Mouse (Mus musculus): ENCODE results near the gene Zfp979.
"Not testable (repeated sequence)": the region's sequence is repeated elsewhere in the genome, so short reads cannot be mapped to it uniquely, and the experiment has no call there.

Zfp979 gene

DNA sequence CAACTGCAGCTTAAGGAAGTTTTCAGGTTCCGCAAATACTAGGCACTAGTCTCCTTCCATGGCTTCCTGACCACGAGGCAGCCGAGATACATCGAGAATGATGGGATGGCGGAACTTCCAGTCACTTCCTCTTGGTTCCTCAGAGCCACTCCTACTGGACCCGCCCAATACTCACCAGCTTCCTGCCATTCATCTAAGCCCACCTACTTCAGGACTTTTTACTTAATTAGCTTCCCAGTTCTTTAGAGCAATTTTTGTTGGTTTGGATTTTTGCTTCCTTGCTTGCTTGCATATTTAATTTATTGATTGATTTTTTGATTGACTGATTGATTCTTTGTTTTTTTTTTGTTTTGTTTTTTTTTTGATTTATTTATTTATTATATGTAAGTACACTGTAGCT lies at the start of gene Zfp979:
Zfp979 (minus strand) TSS at position 101 of the 400 bp plus-strand sequence.
- DNase-seq (ENCODE audit: low read depth) = not testable (repeated sequence)

DNA sequence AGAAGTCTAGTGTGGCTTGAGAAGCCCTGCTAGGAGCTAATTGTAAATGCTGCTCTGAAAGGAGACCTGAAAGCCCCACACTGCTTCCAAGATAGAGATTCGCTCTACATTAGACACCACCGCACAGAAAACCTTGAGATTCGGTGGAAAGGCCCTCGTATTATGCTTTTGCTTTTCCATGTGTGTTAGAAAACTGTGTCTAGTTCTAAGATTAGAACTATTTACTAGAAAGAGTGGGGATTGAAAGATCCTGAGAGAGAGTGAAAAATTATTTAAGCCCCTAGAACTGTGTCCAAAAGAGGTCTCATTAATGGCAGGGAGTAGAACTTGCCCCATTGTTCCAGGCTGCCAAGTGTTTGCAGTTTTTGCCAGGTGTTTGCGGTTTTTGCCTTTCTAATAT lies 12.9 kb upstream of the Zfp979 start:
- DNase-seq (ENCODE audit: low read depth) = not testable (repeated sequence)

GRCm38 (mm10) chr4:147647407-147647806 lies 5.1 kb upstream of the Zfp979 start:
- not testable (repeated sequence) for DNase-seq (ENCODE audit: low read depth)

- not testable (repeated sequence) for DNase-seq (ENCODE audit: low read depth)
These were observed 381 bp downstream of the Zfp979 start for GRCm38 (mm10) chr4:147641932-147642331.

DNA sequence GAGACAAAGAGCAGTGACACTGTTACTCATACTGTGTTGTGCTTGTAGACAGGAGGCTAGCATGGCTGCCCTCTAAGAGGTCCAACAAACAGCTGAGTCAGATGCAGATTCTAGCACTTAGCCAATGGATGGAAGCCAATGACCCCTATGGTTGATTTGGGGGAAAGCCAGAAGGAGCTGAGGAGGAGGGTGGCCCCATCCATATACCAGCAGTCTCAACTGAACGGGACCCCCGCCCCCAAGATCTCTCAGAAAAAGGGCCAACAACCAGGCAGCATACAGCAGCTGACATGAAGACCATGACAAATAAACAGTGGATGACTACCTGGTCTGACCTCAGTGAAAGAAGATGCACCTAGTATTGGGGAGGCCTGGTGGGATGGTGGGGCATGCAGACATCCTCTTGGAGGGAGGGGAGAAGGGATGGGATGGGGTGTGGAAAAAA lies 8.5 kb downstream of the Zfp979 start:
- not testable (repeated sequence) for DNase-seq (ENCODE audit: low read depth)

DNA sequence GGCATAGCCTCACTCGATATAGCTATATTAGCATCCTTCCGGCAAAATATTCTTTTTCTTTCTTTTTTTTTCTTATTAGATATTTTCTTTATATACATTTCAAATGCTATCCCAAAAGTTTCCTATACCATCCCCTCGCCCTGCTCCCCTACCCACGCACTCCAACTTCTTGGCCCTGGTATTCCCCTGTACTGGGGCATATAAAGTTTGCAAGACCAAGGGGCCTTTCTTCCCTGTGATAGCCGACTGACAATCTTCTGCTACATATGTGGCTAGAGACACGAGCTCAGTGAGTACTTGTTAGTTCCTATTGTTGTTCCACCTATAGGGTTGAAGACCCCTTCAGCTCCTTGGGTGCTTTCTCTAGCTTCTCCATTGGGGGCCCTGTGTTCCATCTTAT lies 35.8 kb downstream of the Zfp979 start:
- DNase-seq (ENCODE audit: low read depth) = not testable (repeated sequence)

DNA sequence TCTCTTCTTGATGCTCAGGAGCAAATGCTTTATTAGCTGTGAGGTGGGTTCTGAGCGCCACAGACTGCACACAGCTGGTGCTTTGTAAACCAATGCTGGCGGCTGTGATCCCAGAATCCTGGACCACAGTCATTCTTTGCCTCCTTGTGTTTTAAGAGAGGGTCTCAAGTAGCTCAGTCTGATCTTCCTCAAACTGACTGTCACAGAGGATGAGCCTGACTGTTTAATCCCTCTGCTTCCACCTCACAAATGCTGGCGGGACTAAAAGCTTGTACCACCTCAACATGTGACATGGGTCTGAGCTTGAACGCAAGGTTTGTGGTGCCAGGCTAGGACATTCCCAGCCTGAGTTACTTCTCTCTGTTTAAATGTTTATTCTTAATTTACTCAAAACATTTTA lies 36.8 kb downstream of the Zfp979 start:
- DNase-seq (ENCODE audit: low read depth) = no peak

GRCm38 (mm10) chr4:147603806-147604205 lies 38.5 kb downstream of the Zfp979 start:
- no peak for DNase-seq (ENCODE audit: low read depth)

DNA sequence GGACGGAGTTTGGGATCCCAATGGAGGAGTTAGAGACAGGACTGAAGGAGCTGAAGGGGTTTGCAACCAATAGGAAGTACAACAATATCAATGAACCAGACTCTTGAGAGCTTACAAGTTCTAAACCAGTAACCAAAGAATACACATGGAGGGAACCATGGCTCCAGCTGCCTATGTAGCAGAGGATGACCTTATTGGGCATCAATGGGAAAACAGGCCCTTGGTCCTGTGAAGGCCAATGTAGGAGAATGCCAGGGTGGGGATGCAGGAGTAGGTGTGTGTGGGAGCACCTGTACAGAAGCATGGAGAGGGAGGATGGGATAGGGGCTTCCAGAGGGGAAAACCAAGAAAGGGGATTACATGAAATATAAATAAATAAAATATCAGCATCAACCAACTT lies 40.4 kb downstream of the Zfp979 start:
- DNase-seq (ENCODE audit: low read depth) = no peak

GRCm38 (mm10) chr4:147598831-147599230 lies 43.5 kb downstream of the Zfp979 start:
- DNase-seq (ENCODE audit: low read depth) = no peak

DNA sequence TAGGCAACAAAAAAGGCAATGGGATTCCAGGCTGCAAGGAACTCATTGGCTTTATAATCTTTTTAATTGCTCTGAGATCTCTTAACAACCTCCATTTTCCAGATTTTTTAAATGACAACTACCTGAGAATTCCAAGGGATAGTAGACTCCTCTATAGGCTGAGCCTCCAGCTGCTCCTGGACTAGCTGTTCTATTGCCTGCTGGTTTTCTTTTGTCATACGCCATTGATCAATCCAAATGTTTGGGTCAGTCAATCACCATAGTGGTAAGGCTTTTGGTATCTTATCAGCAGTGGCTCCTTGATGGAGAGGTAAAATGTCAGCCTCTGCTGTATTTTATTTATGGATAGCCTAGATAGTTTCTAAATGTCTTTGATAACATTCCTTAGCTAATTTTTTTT lies 44.6 kb downstream of the Zfp979 start:
- no peak for DNase-seq (ENCODE audit: low read depth)

- not testable (repeated sequence) for DNase-seq (ENCODE audit: low read depth)
These were observed 47.7 kb downstream of the Zfp979 start for GRCm38 (mm10) chr4:147594630-147595029.

DNA sequence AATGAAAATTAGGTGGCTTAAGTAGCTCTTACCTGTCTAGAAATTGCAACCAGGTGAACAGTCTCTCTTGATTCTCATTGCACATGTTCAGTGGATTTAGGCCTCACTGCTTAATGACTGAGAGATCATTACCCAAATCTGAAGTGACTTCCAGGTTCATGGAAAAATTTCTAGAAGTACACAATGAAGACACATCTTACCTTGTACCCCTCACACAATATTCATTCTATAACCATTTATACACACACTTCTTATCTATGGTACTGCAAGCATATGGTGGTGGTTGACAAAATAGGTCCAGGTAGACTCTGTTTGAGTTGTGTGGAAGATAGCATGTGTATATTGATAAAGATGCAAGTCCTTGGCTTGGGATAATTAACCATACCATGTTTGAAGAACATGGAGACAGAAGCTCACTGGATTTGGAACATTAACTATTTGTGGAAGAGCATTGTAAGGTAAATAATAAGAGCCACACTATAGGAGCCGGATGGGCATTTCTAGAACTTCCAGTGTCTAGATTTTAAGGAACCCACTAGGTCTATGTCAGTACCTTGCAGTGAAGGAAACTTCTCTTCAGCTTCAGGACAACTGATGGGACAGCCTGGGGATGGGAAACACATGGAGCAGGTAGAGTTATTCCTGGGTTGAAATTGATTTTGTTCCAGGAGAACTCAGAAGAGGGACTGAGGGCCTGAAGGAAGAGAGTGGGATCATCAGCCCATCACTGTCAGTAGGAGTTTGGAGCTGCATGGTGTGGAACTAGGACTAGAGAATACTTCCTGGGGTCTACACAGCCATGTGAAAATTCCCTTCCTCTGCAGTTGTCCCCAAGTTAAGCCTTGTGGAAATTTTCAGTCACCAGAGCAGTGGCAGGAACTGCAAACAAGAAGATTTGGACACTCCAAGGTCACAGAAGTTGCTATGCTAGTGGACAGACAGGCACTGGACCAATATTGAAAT lies 55.5 kb downstream of the Zfp979 start:
- no peak for DNase-seq (ENCODE audit: low read depth)

- DNase-seq (ENCODE audit: low read depth) = not testable (repeated sequence)
These were observed 62.9 kb downstream of the Zfp979 start for GRCm38 (mm10) chr4:147579371-147579770.

GRCm38 (mm10) chr4:147571156-147571555 lies 71.2 kb downstream of the Zfp979 start:
- DNase-seq (ENCODE audit: low read depth) = not testable (repeated sequence)

GRCm38 (mm10) chr4:147565426-147566220 lies 76.7 kb downstream of the Zfp979 start:
- DNase-seq (ENCODE audit: low read depth) = no peak
